Mouse (Mus musculus) testis, adult 2 months (tissue): ENCODE data around the gene 4922502D21Rik. TPM values are rescaled to one million over a fixed set of nuclear protein-coding genes. Genes with fewer than 3 reads are reported as not detected.
"Not testable (repeated sequence)": the region's sequence is repeated elsewhere in the genome, so short reads cannot be mapped to it uniquely, and the experiment has no call there.

Experiments used
- H3K27ac ChIP-seq: fragments of 200-500 bp; 2 replicates; pipeline ENCODE4 v1.5.1; 2012; ENCODE audit warnings: low read depth, low read length; ENCODE audit not compliant: control insufficient read depth, insufficient read depth
- H3K27me3 ChIP-seq: fragments of 200-500 bp; 2 replicates; pipeline ENCODE4 v1.6.1; 2012; ENCODE audit warnings: mild to moderate bottlenecking, low read length, moderate library complexity; ENCODE audit not compliant: control insufficient read depth, insufficient read depth
- H3K36me3 ChIP-seq: fragments of 200-500 bp; 2 replicates; pipeline ENCODE4 v1.6.1; 2012; ENCODE audit warnings: mild to moderate bottlenecking, low read length; ENCODE audit not compliant: control insufficient read depth, insufficient read depth
- H3K4me1 ChIP-seq: fragments of 200-500 bp; 2 replicates; pipeline ENCODE4 v1.6.1; 2012; ENCODE audit warnings: low read length; ENCODE audit not compliant: control insufficient read depth, insufficient read depth
- H3K4me3 ChIP-seq: fragments of 200-500 bp; 2 replicates; pipeline ENCODE4 v1.5.1; 2012; ENCODE audit warnings: low read depth, mild to moderate bottlenecking, low read length, moderate library complexity, mixed read lengths; ENCODE audit not compliant: control insufficient read depth
- CTCF ChIP-seq: fragments of 200-500 bp; IDR thresholded peaks from 2 replicates; pipeline ENCODE4 v1.5.1; 2012; ENCODE audit warnings: low read depth, mild to moderate bottlenecking, inconsistent platforms, low read length, moderate library complexity; ENCODE audit not compliant: control insufficient read depth, insufficient read depth, insufficient replicate concordance
- POLR2A ChIP-seq: fragments of 200-500 bp; IDR thresholded peaks from 2 replicates; pipeline ENCODE4 v1.6.1; 2012; ENCODE audit warnings: low read depth, mild to moderate bottlenecking, inconsistent platforms, low read length, moderate library complexity; ENCODE audit not compliant: control insufficient read depth
- polyA plus RNA-seq: library from polyadenylated mRNA; depleted of rRNA; stranded (reverse); fragments of >200 nt; gene quantifications from 2 replicates; pipeline ENCODE4 v1.2.3, GENCODE M21; 2012

The 4922502D21Rik gene
- polyA plus RNA-seq, 1 experiment, result 905 TPM

GRCm38 (mm10) chr6:129356430-129356829 lies 24.8 kb upstream of the 4922502D21Rik start:
- no peak overlapping the region for H3K27ac ChIP-seq
- H3K4me3 ChIP-seq, result no peak overlapping the region
- H3K27me3 ChIP-seq, result no peaks in the 10 kb centered on the region
- H3K4me1 ChIP-seq, result no peaks in the 10 kb centered on the region
- TF ChIP-seq POLR2A, result no peak
- no peak for TF ChIP-seq CTCF
- H3K36me3 ChIP-seq, result no peaks in the 10 kb centered on the region

- H3K27me3 ChIP-seq, result no peaks in the 10 kb centered on the region
- no peaks in the 10 kb centered on the region for H3K4me1 ChIP-seq
- no peaks in the 10 kb centered on the region for H3K36me3 ChIP-seq
- H3K27ac ChIP-seq, result no peak overlapping the region
- H3K4me3 ChIP-seq, result no peak overlapping the region
- TF ChIP-seq CTCF (no peak), POLR2A (no peak)
Measured at GRCm38 (mm10) chr6:129355774-129356173, 24.2 kb upstream of the 4922502D21Rik start.

- TF ChIP-seq POLR2A (no peak), CTCF (no peak)
- no peak overlapping the region for H3K27ac ChIP-seq
Measured at GRCm38 (mm10) chr6:129351091-129351490, 19.5 kb upstream of the 4922502D21Rik start.

GRCm38 (mm10) chr6:129349524-129350352 lies 18.1 kb upstream of the 4922502D21Rik start:
- Histone ChIP-seq H3K4me1 (no peaks in the 10 kb centered on the region), H3K27me3 (no peaks in the 10 kb centered on the region), H3K27ac (no peak overlapping the region), H3K36me3 (no peaks in the 10 kb centered on the region), H3K4me3 (no peak overlapping the region)
- TF ChIP-seq POLR2A, result no peak
- no peak for TF ChIP-seq CTCF

More at GRCm38 (mm10) chr6:129351091-129351490, 19.5 kb upstream of the 4922502D21Rik start:
- no peaks in the 10 kb centered on the region for H3K4me1 ChIP-seq
- H3K4me3 ChIP-seq, result no peak overlapping the region
- H3K27me3 ChIP-seq, result no peaks in the 10 kb centered on the region
- H3K36me3 ChIP-seq, result no peaks in the 10 kb centered on the region

- Histone ChIP-seq H3K27me3 (no peaks in the 10 kb centered on the region), H3K4me1 (no peaks in the 10 kb centered on the region), H3K36me3 (no peaks in the 10 kb centered on the region), H3K27ac (no peak overlapping the region), H3K4me3 (no peak overlapping the region)
- TF ChIP-seq POLR2A (no peak), CTCF (no peak)
Measured at GRCm38 (mm10) chr6:129344408-129344807, 12.8 kb upstream of the 4922502D21Rik start.

GRCm38 (mm10) chr6:129342391-129342790 lies 10.8 kb upstream of the 4922502D21Rik start, which contains the start of gene Clec12a:
Clec12a (plus strand) TSS chr6:129342691.
- H3K27me3 ChIP-seq, H3K4me3 ChIP-seq, H3K36me3 ChIP-seq, H3K4me1 ChIP-seq, H3K27ac ChIP-seq: not testable (repeated sequence)

- no peaks in the 10 kb centered on the region for H3K27me3 ChIP-seq
- H3K4me3 ChIP-seq, result no peak overlapping the region
- peaks cover 9% of the 10 kb centered on the region for H3K4me1 ChIP-seq
- no peak overlapping the region for H3K27ac ChIP-seq
- TF ChIP-seq POLR2A, result no peak
- no peak for TF ChIP-seq CTCF
- no peaks in the 10 kb centered on the region for H3K36me3 ChIP-seq
Measured at GRCm38 (mm10) chr6:129337751-129338150, 6.2 kb upstream of the 4922502D21Rik start.
